Mouse (Mus musculus) liver, embryonic 14.5 days (tissue): ENCODE measurements around the gene Slc25a21.

Experiments used
- CTCF ChIP-seq: IDR thresholded peaks from 2 replicates; pipeline ENCODE4 v1.5.1; 2016; ENCODE audit warnings: antibody characterized with exemption, low read depth, control low read depth
- EP300 ChIP-seq: IDR thresholded peaks from 2 replicates; pipeline ENCODE4 v1.6.1; 2016; ENCODE audit warnings: antibody characterized with exemption, low read depth

DNA sequence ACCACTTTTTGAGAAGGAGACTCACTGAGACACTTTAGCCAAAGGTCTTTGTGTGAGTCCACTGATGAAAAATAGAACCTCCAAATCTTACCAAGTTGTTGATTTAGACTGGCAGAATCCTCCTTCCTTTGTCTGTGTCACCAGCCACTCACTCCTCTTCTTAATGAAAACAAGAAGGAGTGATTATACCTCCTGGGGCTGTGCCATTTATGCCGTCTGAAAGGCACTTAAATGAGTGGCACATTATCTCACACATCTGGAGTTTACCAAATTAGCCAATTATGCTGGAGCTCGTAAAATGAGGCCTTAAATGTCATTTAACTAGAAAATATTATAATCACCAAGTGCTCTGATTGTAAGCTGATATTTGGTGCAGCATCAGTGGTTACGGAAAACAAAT, 345.8 kb downstream of the Slc25a21 start:
- no peak for TF ChIP-seq CTCF
- TF ChIP-seq EP300 = no peak
